Mouse (Mus musculus) liver, adult 10 weeks (tissue): ENCODE data around the gene Pkhd1. TPM values are rescaled to one million over a fixed set of nuclear protein-coding genes. Genes with fewer than 3 reads are reported as not detected.

ENCODE experiments used
- polyA plus RNA-seq: library from polyadenylated mRNA; stranded (reverse); fragments of 350-450 nt; fragmentation: Illumina TruSeq; extraction: RNeasy Lipid Tissue Mini Kit (QIAGEN cat#74804); gene quantifications from one replicate; pipeline ENCODE4 v1.2.3, GENCODE M21; 2014; ENCODE audit warnings: low read depth, low replicate concordance

Pkhd1 gene
- polyA plus RNA-seq: 2.8 TPM

DNA sequence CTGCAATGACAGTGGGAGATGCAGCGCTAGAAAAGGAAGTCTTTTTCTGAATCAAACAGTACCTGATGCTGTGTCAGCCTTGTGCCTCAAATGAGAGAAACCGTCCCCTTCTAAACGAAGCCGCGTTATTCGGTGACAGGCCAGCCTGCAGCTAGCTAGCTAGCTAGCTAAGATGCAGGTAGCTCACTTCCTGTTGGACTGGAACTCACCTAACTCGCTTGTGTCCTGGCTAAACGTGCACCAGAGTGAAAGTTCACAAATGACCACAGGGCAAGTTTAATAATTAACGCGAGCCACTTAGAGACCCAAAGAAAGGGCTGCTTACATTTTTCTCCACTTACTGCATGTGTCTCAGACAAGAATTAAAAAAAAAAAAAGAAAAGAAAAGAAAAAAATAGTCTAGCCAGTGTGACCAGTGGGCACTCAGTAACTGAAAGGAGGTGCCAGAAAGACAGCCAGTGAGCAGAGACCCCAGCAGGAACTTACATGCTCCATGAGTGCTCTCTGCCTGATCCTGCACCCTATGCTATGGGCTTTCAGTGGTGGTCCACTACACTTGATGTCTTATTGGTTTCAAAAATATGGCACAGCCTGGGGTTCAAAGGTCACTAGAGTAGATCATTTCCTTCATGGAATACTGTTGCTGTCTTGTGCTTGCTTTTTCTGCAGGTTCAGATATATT lies at the start of gene Pkhd1:
Gene Pkhd1 (minus strand): TSS at position 216 of the 682 bp plus-strand sequence.

Other genes with a start within 250 kb of the Pkhd1 start
- not detected for gene Il17a, start 112.8 kb upstream of the Pkhd1 start, polyA plus RNA-seq
- not detected for gene Il17f, start 172.6 kb upstream of the Pkhd1 start, polyA plus RNA-seq
- gene Mcm3, start 202.2 kb upstream of the Pkhd1 start, polyA plus RNA-seq: 0.95 TPM